Mouse (Mus musculus): ENCODE data around the gene Hoxb4. TPM values are rescaled to one million over a fixed set of nuclear protein-coding genes. Genes with fewer than 3 reads are reported as not detected.

Hoxb4 gene
- total RNA-seq, 2 experiments from 2014 or later: 1.3 TPM; not detected in 1

DNA sequence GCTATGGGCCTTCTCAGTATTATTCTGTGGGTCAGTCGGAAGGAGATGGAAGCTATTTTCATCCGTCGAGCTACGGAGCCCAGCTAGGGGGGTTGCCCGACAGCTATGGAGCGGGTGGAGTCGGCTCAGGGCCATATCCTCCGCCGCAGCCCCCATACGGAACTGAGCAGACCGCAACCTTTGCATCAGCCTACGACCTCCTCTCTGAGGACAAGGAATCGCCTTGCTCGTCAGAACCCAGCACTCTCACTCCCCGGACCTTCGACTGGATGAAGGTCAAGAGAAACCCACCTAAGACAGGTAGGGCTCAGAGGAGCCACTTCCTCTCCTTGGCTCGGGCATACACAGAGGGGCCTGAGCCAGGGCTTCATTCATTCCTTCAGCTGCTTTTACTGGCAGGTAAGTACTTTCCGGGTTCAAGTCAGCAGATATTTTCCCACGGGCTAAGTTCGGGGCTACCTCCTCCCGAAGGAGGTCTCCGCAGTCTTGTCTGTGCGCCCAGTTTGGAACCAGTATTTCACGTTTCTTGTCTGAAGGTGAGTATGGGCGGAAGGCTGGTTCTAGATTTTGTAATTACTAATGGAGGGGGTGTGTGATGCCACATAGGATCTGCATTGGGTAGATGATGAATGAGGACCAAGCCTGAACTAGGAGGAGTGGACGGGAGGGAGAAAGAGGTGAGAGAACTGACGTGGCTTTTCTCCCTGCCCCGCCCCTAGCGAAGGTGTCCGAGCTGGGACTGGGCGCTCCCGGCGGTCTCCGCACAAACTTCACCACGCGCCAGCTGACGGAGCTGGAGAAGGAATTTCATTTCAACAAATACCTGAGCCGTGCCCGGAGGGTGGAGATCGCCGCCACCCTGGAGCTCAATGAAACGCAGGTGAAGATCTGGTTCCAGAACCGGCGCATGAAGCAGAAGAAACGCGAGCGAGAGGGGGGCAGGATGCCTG lies 48.3 kb downstream of the Hoxb4 start:
- no peak for ATAC-seq (replicated peaks; ENCODE audit: low FRiP score, poor library complexity, severe bottlenecking)

- no peak for ATAC-seq (replicated peaks; ENCODE audit: low FRiP score, poor library complexity, severe bottlenecking)
Observed at GRCm38 (mm10) chr11:96367141-96367540, 49.1 kb downstream of the Hoxb4 start.

DNA sequence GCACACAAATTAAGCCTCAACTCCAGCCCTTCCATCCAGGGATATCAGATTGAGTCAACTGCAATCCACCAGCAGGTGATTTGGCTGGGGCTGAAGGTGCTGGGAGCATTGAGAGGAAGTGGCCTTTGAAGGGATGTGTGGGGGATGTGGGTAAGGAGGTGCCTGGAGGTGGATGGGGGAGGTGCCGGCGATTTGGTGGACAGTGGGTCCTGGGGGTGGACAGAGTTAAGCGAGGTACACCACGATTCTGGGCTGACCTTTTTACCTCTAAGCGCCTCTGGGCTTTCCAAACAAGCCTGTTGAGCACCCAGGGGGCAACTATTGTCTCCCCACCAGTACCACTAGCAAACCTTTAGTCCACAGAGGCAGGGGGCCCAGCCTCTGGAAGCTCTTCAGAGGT lies 50.6 kb downstream of the Hoxb4 start:
- ATAC-seq (replicated peaks; ENCODE audit: low FRiP score, poor library complexity, severe bottlenecking): no peak

GRCm38 (mm10) chr11:96369140-96369539 lies 51.1 kb downstream of the Hoxb4 start:
- no peak for ATAC-seq (replicated peaks; ENCODE audit: low FRiP score, poor library complexity, severe bottlenecking)

Other genes starting within 250 kb of the Hoxb4 start
- gene Atp5g1, start 242.6 kb upstream of the Hoxb4 start, total RNA-seq (2015; ENCODE audit: low replicate concordance): 98.9 and 122 TPM in 2 replicates
- 9.5 and 20.2 TPM in 2 replicates for gene Atp5g1, start 242.6 kb upstream of the Hoxb4 start, total RNA-seq (2017; ENCODE audit: low replicate concordance)
- gene Calcoco2, start 206.3 kb upstream of the Hoxb4 start, total RNA-seq (2015; ENCODE audit: low replicate concordance): not detected in 2 replicates
- not detected in 2 replicates for gene Calcoco2, start 206.3 kb upstream of the Hoxb4 start, total RNA-seq (2017; ENCODE audit: low replicate concordance)
- not detected in 2 replicates for gene Ttll6, start 184.5 kb upstream of the Hoxb4 start, total RNA-seq (2015; ENCODE audit: low replicate concordance)
- gene Ttll6, start 184.5 kb upstream of the Hoxb4 start, total RNA-seq (2017; ENCODE audit: low replicate concordance): not detected in 2 replicates
- gene Hoxb13, start 124.0 kb upstream of the Hoxb4 start, total RNA-seq (2015; ENCODE audit: low replicate concordance): not detected in 2 replicates
- gene Hoxb13, start 124.0 kb upstream of the Hoxb4 start, total RNA-seq (2017; ENCODE audit: low replicate concordance): not detected in 2 replicates
- not detected in 2 replicates for gene Hoxb9, start 46.8 kb upstream of the Hoxb4 start, total RNA-seq (2015; ENCODE audit: low replicate concordance)
- not detected in 2 replicates for gene Hoxb9, start 46.8 kb upstream of the Hoxb4 start, total RNA-seq (2017; ENCODE audit: low replicate concordance)
- gene Hoxb8, start 36.4 kb upstream of the Hoxb4 start, total RNA-seq (2015; ENCODE audit: low replicate concordance): not detected in 2 replicates
- gene Hoxb8, start 36.4 kb upstream of the Hoxb4 start, total RNA-seq (2017; ENCODE audit: low replicate concordance): not detected in 2 replicates
- gene Hoxb7, start 31.6 kb upstream of the Hoxb4 start, total RNA-seq (2015; ENCODE audit: low replicate concordance): not detected in 2 replicates
- gene Hoxb7, start 31.6 kb upstream of the Hoxb4 start, total RNA-seq (2017; ENCODE audit: low replicate concordance): not detected in 2 replicates
- gene Hoxb6, start 25.8 kb upstream of the Hoxb4 start, total RNA-seq (2015; ENCODE audit: low replicate concordance): not detected in 2 replicates
- not detected in 2 replicates for gene Hoxb6, start 25.8 kb upstream of the Hoxb4 start, total RNA-seq (2017; ENCODE audit: low replicate concordance)
- not detected in 2 replicates for gene Hoxb5, start 14.9 kb upstream of the Hoxb4 start, total RNA-seq (2015; ENCODE audit: low replicate concordance)
- gene Hoxb5, start 14.9 kb upstream of the Hoxb4 start, total RNA-seq (2017; ENCODE audit: low replicate concordance): not detected in 2 replicates
- gene Hoxb3, start 5.1 kb downstream of the Hoxb4 start, total RNA-seq (2015; ENCODE audit: low replicate concordance): not detected in 2 replicates
- gene Hoxb3, start 5.1 kb downstream of the Hoxb4 start, total RNA-seq (2017; ENCODE audit: low replicate concordance): not detected in 2 replicates
- gene Hoxb2, start 32.3 kb downstream of the Hoxb4 start, total RNA-seq (2015; ENCODE audit: low replicate concordance): not detected in 2 replicates
- 1.0 TPM in 1 of 2 replicates, not detected in the other for gene Hoxb2, start 32.3 kb downstream of the Hoxb4 start, total RNA-seq (2017; ENCODE audit: low replicate concordance)
- not detected in 2 replicates for gene Hoxb1, start 47.5 kb downstream of the Hoxb4 start, total RNA-seq (2015; ENCODE audit: low replicate concordance)
- gene Hoxb1, start 47.5 kb downstream of the Hoxb4 start, total RNA-seq (2017; ENCODE audit: low replicate concordance): not detected in 2 replicates
- 7.2 and 9.6 TPM in 2 replicates for gene Skap1, start 146.3 kb downstream of the Hoxb4 start, total RNA-seq (2015; ENCODE audit: low replicate concordance)
- 3.2 and 3.3 TPM in 2 replicates for gene Skap1, start 146.3 kb downstream of the Hoxb4 start, total RNA-seq (2017; ENCODE audit: low replicate concordance)